Mouse (Mus musculus): ENCODE measurements around the gene Adcy9. TPM values are rescaled to one million over a fixed set of nuclear protein-coding genes. Genes with fewer than 3 reads are reported as not detected.

Adcy9 gene
- polyA plus RNA-seq, 2 experiments = 0.65 to 0.81 TPM

GRCm38 (mm10) chr16:4289507-4289906 is 130.8 kb downstream of the Adcy9 start:
- ATAC-seq (ENCODE audit: insufficient read depth) (no peak), DNase-seq (ENCODE audit: low read depth in 3 of 3, low spot score in 3 of 3) (no peak)
- Histone ChIP-seq H3K9ac (replicated peaks) (no peak overlapping the region), H3K27me3 (ENCODE audit: control insufficient read depth, insufficient read depth, low read length) (no peaks in the 10 kb centered on the region), H3K27ac (no peak overlapping the region), H3K9me3 (ENCODE audit: control insufficient read depth, low read length) (no peaks in the 10 kb centered on the region), H3K4me2 (ENCODE audit: low read depth) (no peak overlapping the region), H3K4me1 (replicated peaks; ENCODE audit: control insufficient read depth in 2 of 2, insufficient read depth in 2 of 2, low read length in 1 of 2) (no peaks in the 10 kb centered on the region), H3K4me3 (ENCODE audit: insufficient read depth in 1 of 2, low read depth in 2 of 2, low read length in 2 of 2) (no peak overlapping the region), H3K36me3 (replicated peaks; ENCODE audit: control insufficient read depth, insufficient read depth, low read depth) (no peaks in the 10 kb centered on the region)
- TF ChIP-seq EP300 (IDR thresholded peaks at IDR 0.05; ENCODE audit: low read depth) (no peak), CTCF (IDR thresholded peaks at IDR 0.05; ENCODE audit: low read depth) (peak; percentile 44; the same call in 1 of the 2 replicates)

DNA sequence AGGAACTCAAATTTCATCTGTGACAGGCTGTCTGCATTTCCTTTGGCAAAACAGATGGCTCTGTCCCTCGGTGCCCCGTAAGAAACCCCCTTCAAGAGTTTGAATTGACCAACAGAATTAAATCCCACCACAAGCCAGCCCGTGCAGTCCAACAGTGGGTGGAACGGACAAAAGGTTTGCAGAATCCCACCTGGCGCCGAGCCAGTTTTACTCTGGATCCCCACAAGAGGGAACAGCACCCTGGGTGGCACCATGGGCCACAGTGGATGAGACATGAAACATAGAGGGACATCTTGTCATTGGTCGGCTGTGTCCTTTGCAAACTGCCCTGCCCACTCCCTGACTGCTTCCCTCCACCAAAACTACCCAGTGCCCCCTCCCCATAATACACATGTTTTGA is 133.7 kb downstream of the Adcy9 start:
- Histone ChIP-seq H3K4me3 (ENCODE audit: insufficient read depth in 1 of 2, low read depth in 2 of 2, low read length in 2 of 2) (no peak overlapping the region), H3K36me3 (replicated peaks; ENCODE audit: control insufficient read depth, insufficient read depth, low read depth) (no peaks in the 10 kb centered on the region), H3K4me2 (ENCODE audit: low read depth) (no peak overlapping the region), H3K9me3 (ENCODE audit: control insufficient read depth, low read length) (no peaks in the 10 kb centered on the region), H3K9ac (replicated peaks) (no peak overlapping the region), H3K27ac (no peak overlapping the region), H3K4me1 (replicated peaks; ENCODE audit: control insufficient read depth in 2 of 2, insufficient read depth in 2 of 2, low read length in 1 of 2) (no peaks in the 10 kb centered on the region), H3K27me3 (ENCODE audit: control insufficient read depth, insufficient read depth, low read length) (no peaks in the 10 kb centered on the region)
- DNase-seq (ENCODE audit: low read depth in 3 of 3, low spot score in 3 of 3) = no peak
- 73% methylated on average over 7 of the region's 7 CpGs for WGBS (ENCODE audit: insufficient replicate concordance)
- ATAC-seq (ENCODE audit: insufficient read depth) = no peak
- TF ChIP-seq CTCF (IDR thresholded peaks at IDR 0.05; ENCODE audit: low read depth) = no peak
- no peak for TF ChIP-seq EP300 (IDR thresholded peaks at IDR 0.05; ENCODE audit: low read depth)

DNA sequence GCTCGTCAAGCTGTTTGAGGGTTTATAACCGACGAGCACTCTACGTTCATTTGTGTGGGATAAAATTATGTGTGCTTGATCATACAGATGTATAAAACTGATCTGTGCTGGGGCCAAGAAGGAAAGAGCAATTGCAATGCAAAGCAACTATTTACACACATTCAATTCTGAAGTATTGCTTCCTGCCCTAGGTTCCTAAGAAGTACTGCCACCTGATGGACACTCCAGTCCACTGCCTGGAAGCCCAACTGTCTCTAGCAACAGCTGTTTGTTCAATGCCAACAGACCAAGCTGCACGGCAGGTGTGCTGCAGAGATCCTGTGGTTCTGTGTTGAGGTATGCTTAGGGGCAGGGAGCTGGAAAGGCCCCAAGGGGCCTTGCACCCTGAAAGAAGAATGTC is 135.0 kb downstream of the Adcy9 start:
- WGBS (ENCODE audit: insufficient replicate concordance) = 69% methylated on average over 5 of the region's 5 CpGs
- Histone ChIP-seq H3K27ac (no peak overlapping the region), H3K36me3 (replicated peaks; ENCODE audit: control insufficient read depth, insufficient read depth, low read depth) (no peaks in the 10 kb centered on the region), H3K9me3 (ENCODE audit: control insufficient read depth, low read length) (no peaks in the 10 kb centered on the region), H3K9ac (replicated peaks) (no peak overlapping the region), H3K4me2 (ENCODE audit: low read depth) (no peak overlapping the region), H3K27me3 (ENCODE audit: control insufficient read depth, insufficient read depth, low read length) (no peaks in the 10 kb centered on the region), H3K4me1 (replicated peaks; ENCODE audit: control insufficient read depth in 2 of 2, insufficient read depth in 2 of 2, low read length in 1 of 2) (no peaks in the 10 kb centered on the region), H3K4me3 (ENCODE audit: insufficient read depth in 1 of 2, low read depth in 2 of 2, low read length in 2 of 2) (no peak overlapping the region)
- TF ChIP-seq EP300 (IDR thresholded peaks at IDR 0.05; ENCODE audit: low read depth) (no peak), CTCF (IDR thresholded peaks at IDR 0.05; ENCODE audit: low read depth) (peak; percentile 64)
- ATAC-seq (ENCODE audit: insufficient read depth) = no peak
- no peak for DNase-seq (ENCODE audit: low read depth in 3 of 3, low spot score in 3 of 3)

GRCm38 (mm10) chr16:4283267-4283851 is 136.9 kb downstream of the Adcy9 start:
- ATAC-seq (ENCODE audit: insufficient read depth) = no peak
- H3K4me1 ChIP-seq (replicated peaks; ENCODE audit: control insufficient read depth in 2 of 2, insufficient read depth in 2 of 2, low read length in 1 of 2) = no peaks in the 10 kb centered on the region
- H3K27ac ChIP-seq = no peak overlapping the region
- H3K9me3 ChIP-seq (ENCODE audit: control insufficient read depth, low read length) = no peaks in the 10 kb centered on the region
- no peak overlapping the region for H3K4me2 ChIP-seq (ENCODE audit: low read depth)
- 63% methylated on average over 11 of the region's 11 CpGs for WGBS (ENCODE audit: insufficient replicate concordance)
- H3K36me3 ChIP-seq (replicated peaks; ENCODE audit: control insufficient read depth, insufficient read depth, low read depth) = no peaks in the 10 kb centered on the region
- DNase-seq (ENCODE audit: low read depth in 3 of 3, low spot score in 3 of 3) = no peak
- H3K9ac ChIP-seq (replicated peaks) = no peak overlapping the region
- TF ChIP-seq CTCF (IDR thresholded peaks at IDR 0.05; ENCODE audit: low read depth) = no peak
- TF ChIP-seq EP300 (IDR thresholded peaks at IDR 0.05; ENCODE audit: low read depth) = no peak
- H3K4me3 ChIP-seq (ENCODE audit: insufficient read depth in 1 of 2, low read depth in 2 of 2, low read length in 2 of 2) = no peak overlapping the region
- no peaks in the 10 kb centered on the region for H3K27me3 ChIP-seq (ENCODE audit: control insufficient read depth, insufficient read depth, low read length)

DNA sequence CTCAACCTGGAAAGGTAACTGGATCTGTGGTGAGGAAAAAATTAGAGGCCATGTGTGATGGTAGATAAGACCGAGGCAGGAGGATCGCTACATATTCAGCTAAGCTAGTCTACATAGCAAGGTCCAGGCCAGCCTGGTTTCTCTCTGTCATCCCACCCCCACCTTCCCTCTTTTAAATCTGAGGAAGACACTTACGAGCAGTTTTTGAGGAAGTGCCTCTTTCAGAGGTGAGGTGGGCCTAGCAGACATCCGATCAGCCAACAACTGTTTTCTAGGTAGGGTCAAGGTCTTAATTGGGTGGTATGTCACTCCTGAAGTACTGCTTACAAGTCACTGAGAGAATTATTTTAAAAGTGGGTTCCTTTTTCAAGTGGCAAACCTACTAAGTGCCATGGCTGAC is 138.8 kb downstream of the Adcy9 start:
- DNase-seq (ENCODE audit: low read depth in 3 of 3, low spot score in 3 of 3) (no peak), ATAC-seq (ENCODE audit: insufficient read depth) (no peak)
- Histone ChIP-seq H3K4me3 (ENCODE audit: insufficient read depth in 1 of 2, low read depth in 2 of 2, low read length in 2 of 2) (no peak overlapping the region), H3K36me3 (replicated peaks; ENCODE audit: control insufficient read depth, insufficient read depth, low read depth) (no peaks in the 10 kb centered on the region), H3K4me2 (ENCODE audit: low read depth) (no peak overlapping the region), H3K27me3 (ENCODE audit: control insufficient read depth, insufficient read depth, low read length) (no peaks in the 10 kb centered on the region), H3K9me3 (ENCODE audit: control insufficient read depth, low read length) (no peaks in the 10 kb centered on the region), H3K9ac (replicated peaks) (no peak overlapping the region), H3K4me1 (replicated peaks; ENCODE audit: control insufficient read depth in 2 of 2, insufficient read depth in 2 of 2, low read length in 1 of 2) (no peaks in the 10 kb centered on the region), H3K27ac (no peak overlapping the region)
- TF ChIP-seq CTCF (IDR thresholded peaks at IDR 0.05; ENCODE audit: low read depth) (no peak), EP300 (IDR thresholded peaks at IDR 0.05; ENCODE audit: low read depth) (no peak)
- WGBS (ENCODE audit: insufficient replicate concordance) = 26% methylated on average over 4 of the region's 4 CpGs
